Mouse (Mus musculus) embryonic fibroblast, embryonic 13.5 days (primary cell): ENCODE results near the gene Hs2st1. TPM values are rescaled to one million over a fixed set of nuclear protein-coding genes. Genes with fewer than 3 reads are reported as not detected.
A peak's percentile ranks its signal among the peaks of the same experiment; 100 is the strongest.
"Not testable (repeated sequence)": the region's sequence is repeated elsewhere in the genome, so short reads cannot be mapped to it uniquely, and the experiment has no call there.

Experiments used
- H3K27ac ChIP-seq: 2 replicates; pipeline ENCODE4 v1.5.1; 2012; ENCODE audit warnings: low read length, control low read depth, inconsistent platforms; ENCODE audit not compliant: insufficient read depth
- H3K4me1 ChIP-seq: 2 replicates; pipeline ENCODE4 v1.6.1; 2011; ENCODE audit warnings: low read length; ENCODE audit not compliant: control insufficient read depth, insufficient read depth
- H3K4me3 ChIP-seq: 2 replicates; pipeline ENCODE4 v1.5.1; 2011; ENCODE audit warnings: mild to moderate bottlenecking, control low read depth, low read length; ENCODE audit not compliant: insufficient read depth
- CTCF ChIP-seq: IDR thresholded peaks from 2 replicates; pipeline ENCODE4 v1.5.1; 2011; ENCODE audit warnings: mild to moderate bottlenecking, control low read depth, low read length, moderate library complexity, borderline replicate concordance; ENCODE audit not compliant: insufficient read depth
- POLR2A ChIP-seq: IDR thresholded peaks from 2 replicates; pipeline ENCODE4 v1.6.1; 2011; ENCODE audit warnings: low read depth, mild to moderate bottlenecking, control low read depth, low read length, moderate library complexity
- polyA plus RNA-seq: library from polyadenylated mRNA; stranded (reverse); fragments of >200 nt; gene quantifications from 2 replicates; pipeline ENCODE4 v1.2.4, GENCODE M21; 2011; ENCODE audit warnings: low read depth; ENCODE audit not compliant: missing spikeins, insufficient read length

Hs2st1 gene
- polyA plus RNA-seq, 1 experiment, result 83.7 TPM

- no peak overlapping the region for H3K27ac ChIP-seq
- TF ChIP-seq CTCF, result no peak
- no peak for TF ChIP-seq POLR2A
- peaks cover 15% of the 10 kb centered on the region for H3K4me1 ChIP-seq
- no peak overlapping the region for H3K4me3 ChIP-seq
Measured at GRCm38 (mm10) chr3:144608090-144608489, 38.1 kb upstream of the Hs2st1 start.

- Histone ChIP-seq H3K4me3 (no peak overlapping the region), H3K27ac (no peak overlapping the region), H3K4me1 (peaks cover 23% of the 10 kb centered on the region)
- TF ChIP-seq POLR2A (no peak), CTCF (no peak)
Measured at GRCm38 (mm10) chr3:144606449-144606848, 36.5 kb upstream of the Hs2st1 start.

- not testable (repeated sequence) for H3K4me3 ChIP-seq, H3K27ac ChIP-seq
Measured at GRCm38 (mm10) chr3:144605811-144606210, 35.8 kb upstream of the Hs2st1 start.

GRCm38 (mm10) chr3:144604205-144604604, 34.2 kb upstream of the Hs2st1 start:
- peaks cover 19% of the 10 kb centered on the region for H3K4me1 ChIP-seq
- TF ChIP-seq POLR2A (no peak), CTCF (no peak)

More at GRCm38 (mm10) chr3:144605811-144606210, 35.8 kb upstream of the Hs2st1 start:
- H3K4me1 ChIP-seq, result peaks cover 19% of the 10 kb centered on the region

GRCm38 (mm10) chr3:144603558-144603957, 33.6 kb upstream of the Hs2st1 start:
- Histone ChIP-seq H3K4me1 (peaks cover 19% of the 10 kb centered on the region), H3K4me3 (no peak overlapping the region), H3K27ac (peak overlapping the region; percentile 97)
- TF ChIP-seq CTCF, result no peak
- TF ChIP-seq POLR2A, result no peak

More at GRCm38 (mm10) chr3:144604205-144604604, 34.2 kb upstream of the Hs2st1 start:
- H3K27ac ChIP-seq, result peak overlapping the region; percentile 97
- H3K4me3 ChIP-seq, result no peak overlapping the region

GRCm38 (mm10) chr3:144602819-144603218, 32.8 kb upstream of the Hs2st1 start:
- Histone ChIP-seq H3K4me3 (no peak overlapping the region), H3K4me1 (peaks cover 19% of the 10 kb centered on the region), H3K27ac (peak overlapping the region; percentile 97)
- TF ChIP-seq CTCF (no peak), POLR2A (no peak)

GRCm38 (mm10) chr3:144602413-144602812, 32.4 kb upstream of the Hs2st1 start:
- no peak overlapping the region for H3K4me3 ChIP-seq
- peak overlapping the region; percentile 97; the same call in 1 of the 2 replicates for H3K27ac ChIP-seq
- peaks cover 19% of the 10 kb centered on the region for H3K4me1 ChIP-seq
- TF ChIP-seq CTCF (no peak), POLR2A (no peak)

GRCm38 (mm10) chr3:144597790-144598467, 27.9 kb upstream of the Hs2st1 start:
- Histone ChIP-seq H3K27ac (no peak overlapping the region), H3K4me1 (peaks cover 8% of the 10 kb centered on the region; the same call in 1 of the 2 replicates), H3K4me3 (no peak overlapping the region)
- TF ChIP-seq CTCF (no peak), POLR2A (no peak)

- no peak overlapping the region for H3K4me3 ChIP-seq
- H3K4me1 ChIP-seq, result peaks cover under 1% of the 10 kb centered on the region; the same call in 1 of the 2 replicates
- TF ChIP-seq CTCF, result no peak
- TF ChIP-seq POLR2A, result no peak
- H3K27ac ChIP-seq, result no peak overlapping the region
Measured at GRCm38 (mm10) chr3:144597121-144597520, 27.1 kb upstream of the Hs2st1 start.

- TF ChIP-seq POLR2A, result no peak
- TF ChIP-seq CTCF, result no peak
- Histone ChIP-seq H3K4me1 (peaks cover 7% of the 10 kb centered on the region), H3K27ac (no peak overlapping the region), H3K4me3 (no peak overlapping the region)
Measured at GRCm38 (mm10) chr3:144592992-144593785, 23.2 kb upstream of the Hs2st1 start.
